Mouse (Mus musculus) midbrain, embryonic 15.5 days (tissue): ENCODE data around the gene Saysd1. TPM values are rescaled to one million over a fixed set of nuclear protein-coding genes. Genes with fewer than 3 reads are reported as not detected.
"Not testable (repeated sequence)": the region's sequence is repeated elsewhere in the genome, so short reads cannot be mapped to it uniquely, and the experiment has no call there.

Source experiments
- ATAC-seq: fragments of 200-750 bp; cut with Nextera tagmentation; replicated peaks from 2 replicates; pipeline ENCODE4 v1.8.0; 2017; ENCODE audit warnings: moderate TSS enrichment
- H3K27ac ChIP-seq: fragments of 300-500 bp; sonication (generic); 2 replicates; pipeline ENCODE4 v1.5.1; 2015; ENCODE audit warnings: mild to moderate bottlenecking, inconsistent platforms
- H3K27me3 ChIP-seq: fragments of 300-500 bp; sonication (generic); replicated peaks from 2 replicates; pipeline ENCODE4 v1.6.1; 2015; ENCODE audit warnings: inconsistent platforms
- H3K36me3 ChIP-seq: fragments of 300-500 bp; sonication (generic); replicated peaks from 2 replicates; pipeline ENCODE4 v1.6.1; 2015; ENCODE audit warnings: inconsistent platforms
- H3K4me1 ChIP-seq: fragments of 300-500 bp; sonication (generic); 2 replicates; pipeline ENCODE4 v1.6.1; 2015; ENCODE audit warnings: inconsistent platforms
- H3K4me2 ChIP-seq: fragments of 300-500 bp; sonication (generic); 2 replicates; pipeline ENCODE4 v1.6.1; 2015; ENCODE audit warnings: inconsistent platforms, mild to moderate bottlenecking, moderate library complexity
- H3K4me3 ChIP-seq: fragments of 300-500 bp; sonication (generic); 2 replicates; pipeline ENCODE4 v1.5.1; 2015; ENCODE audit warnings: mild to moderate bottlenecking, inconsistent platforms
- H3K9ac ChIP-seq: fragments of 300-500 bp; sonication (generic); 2 replicates; pipeline ENCODE4 v1.6.1; 2015; ENCODE audit warnings: mild to moderate bottlenecking, inconsistent platforms
- H3K9me3 ChIP-seq: fragments of 300-500 bp; sonication (generic); 2 replicates; pipeline ENCODE4 v1.6.1; 2016; ENCODE audit warnings: inconsistent platforms
- WGBS: fragments of 180-500 bp; shearing (Covaris S2); methylation state at CpG from one replicate; pipeline ENCODE4 v1.1.7; 2015; ENCODE audit warnings: mixed read lengths; 5-methylcytosine and 5-hydroxymethylcytosine counted together
- polyA plus RNA-seq: library from polyadenylated mRNA; unstranded; fragments of >200 nt; fragmentation: Nextera tagmentation; extraction: Ambion mirVana; gene quantifications from 2 replicates; pipeline ENCODE4 v1.2.1, GENCODE M21; 2015

Gene Saysd1
- polyA plus RNA-seq, 1 experiment from 2014 or later = 12.6 TPM

DNA sequence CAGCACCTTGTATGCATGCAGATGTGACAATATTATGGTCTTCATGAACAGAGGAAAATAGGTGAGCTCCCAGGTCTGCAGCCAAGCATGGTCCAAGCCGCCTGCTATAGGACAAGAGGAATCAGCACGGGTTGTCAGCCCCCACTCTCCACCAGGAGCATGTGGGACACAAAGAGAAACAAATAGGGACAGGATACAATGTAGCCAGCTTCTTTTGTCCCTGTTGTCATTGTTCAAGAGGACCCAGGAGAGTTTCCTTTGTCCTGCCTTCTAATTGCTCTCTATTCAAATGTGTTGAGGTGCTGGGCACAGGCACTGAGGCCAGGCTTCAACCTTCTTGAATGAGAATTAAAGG lies 89.9 kb downstream of the Saysd1 start:
- H3K9me3 ChIP-seq = no peaks in the 10 kb centered on the region
- H3K27me3 ChIP-seq = no peaks in the 10 kb centered on the region
- H3K9ac ChIP-seq = no peak overlapping the region
- WGBS = 11% methylated on average over 2 of the region's 2 CpGs
- no peaks in the 10 kb centered on the region for H3K36me3 ChIP-seq
- peaks cover 17% of the 10 kb centered on the region for H3K4me1 ChIP-seq
- H3K4me3 ChIP-seq = no peak overlapping the region
- H3K4me2 ChIP-seq = no peak overlapping the region
- peak; percentile 66 for ATAC-seq
- H3K27ac ChIP-seq = peak overlapping the region; percentile 82

DNA sequence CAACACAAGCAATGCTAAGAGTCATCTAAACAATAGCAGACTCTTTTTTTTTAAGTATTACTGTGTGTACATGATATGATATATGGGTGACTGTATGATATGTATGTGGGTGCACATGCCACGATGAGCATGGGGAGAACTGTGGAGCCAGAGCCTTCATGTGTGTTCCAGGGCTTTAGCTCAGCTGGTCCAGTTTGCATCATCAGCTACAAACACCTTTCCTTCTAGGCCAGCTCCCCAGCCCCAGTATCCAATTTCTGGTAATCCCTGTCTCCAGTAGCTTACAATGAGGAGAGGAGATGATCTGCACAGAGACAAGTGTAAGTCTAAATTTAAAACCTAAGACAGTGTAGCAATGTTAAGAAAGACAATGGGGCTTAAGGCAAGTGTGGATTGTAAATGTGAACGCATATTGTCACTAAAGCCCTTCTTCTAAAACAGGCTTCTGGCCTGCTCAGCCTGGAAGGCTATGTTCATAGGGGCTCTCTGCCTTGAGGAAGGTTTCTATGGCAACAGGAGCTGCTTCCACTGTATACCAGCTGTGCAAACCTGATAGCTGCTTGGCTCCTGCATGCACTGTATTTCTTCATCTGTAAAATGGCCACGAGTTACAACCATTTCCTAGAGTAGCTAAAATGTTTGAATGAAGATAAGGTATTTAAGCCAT lies 90.4 kb downstream of the Saysd1 start:
- H3K27me3 ChIP-seq = no peaks in the 10 kb centered on the region
- no peak overlapping the region for H3K4me2 ChIP-seq
- no peak overlapping the region for H3K4me3 ChIP-seq
- peak; percentile 99 for ATAC-seq
- 26% methylated on average over 3 of the region's 3 CpGs for WGBS
- H3K9ac ChIP-seq = no peak overlapping the region
- H3K9me3 ChIP-seq = no peaks in the 10 kb centered on the region
- H3K27ac ChIP-seq = peak overlapping the region; percentile 82
- no peaks in the 10 kb centered on the region for H3K36me3 ChIP-seq
- peaks cover 17% of the 10 kb centered on the region for H3K4me1 ChIP-seq

DNA sequence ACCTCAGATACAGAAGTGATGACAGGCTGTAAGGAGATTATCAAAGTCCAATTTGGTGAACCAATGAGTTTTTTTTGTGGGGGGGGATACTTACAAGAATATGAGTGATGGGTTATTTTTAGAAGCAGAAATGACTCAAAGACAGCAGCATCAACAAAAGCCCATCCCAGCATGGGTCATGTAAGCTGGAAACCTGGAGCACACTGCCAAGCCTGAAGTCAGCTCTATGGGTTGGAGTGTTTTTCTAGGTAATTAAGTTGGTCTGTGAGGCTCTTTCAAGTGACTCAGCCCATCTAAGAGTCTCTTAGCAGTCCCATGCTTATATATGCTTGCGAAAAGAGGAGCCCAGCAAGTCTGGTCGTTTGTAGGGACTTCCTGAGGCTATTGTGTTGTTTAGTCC lies 91.0 kb downstream of the Saysd1 start:
- ATAC-seq = 0 out of 2 replicates have a peak, but pooled peaks have one; percentile 18
- WGBS = 56% methylated on average over 2 of the region's 2 CpGs

DNA sequence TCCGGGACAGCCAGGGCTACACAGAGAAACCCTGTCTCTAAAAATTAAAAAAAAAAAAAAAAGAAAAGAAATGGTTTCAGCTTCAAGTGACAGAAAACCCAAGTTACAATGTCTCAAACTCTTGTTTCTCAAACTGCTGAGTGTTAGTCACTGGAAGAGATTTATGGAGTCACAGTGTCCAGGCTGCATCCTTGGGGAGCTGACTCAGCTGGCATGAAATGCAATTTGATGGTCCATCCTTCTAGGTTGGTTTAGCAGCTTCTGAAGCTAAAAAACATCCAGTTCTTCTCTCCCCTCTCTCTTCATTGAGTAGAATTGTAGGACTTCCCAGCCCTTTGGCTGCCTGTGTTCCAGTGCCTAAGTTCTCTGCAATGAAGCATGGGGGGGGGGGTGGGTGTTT lies 94.3 kb downstream of the Saysd1 start:
- no peak for ATAC-seq
- 100% methylated on average over 1 of the region's 1 CpGs for WGBS
- H3K27me3 ChIP-seq = no peaks in the 10 kb centered on the region
- peaks cover 17% of the 10 kb centered on the region for H3K4me1 ChIP-seq
- no peak overlapping the region for H3K27ac ChIP-seq
- H3K4me3 ChIP-seq = no peak overlapping the region
- no peaks in the 10 kb centered on the region for H3K36me3 ChIP-seq
- no peak overlapping the region for H3K4me2 ChIP-seq
- no peaks in the 10 kb centered on the region for H3K9me3 ChIP-seq
- H3K9ac ChIP-seq = no peak overlapping the region

More for the DNA sequence above, 91.0 kb downstream of the Saysd1 start:
- Histone ChIP-seq H3K4me3 (no peak overlapping the region), H3K4me2 (no peak overlapping the region), H3K9ac (no peak overlapping the region), H3K9me3 (no peaks in the 10 kb centered on the region), H3K36me3 (no peaks in the 10 kb centered on the region), H3K4me1 (peaks cover 17% of the 10 kb centered on the region), H3K27me3 (no peaks in the 10 kb centered on the region), H3K27ac (peak overlapping the region; percentile 82)

DNA sequence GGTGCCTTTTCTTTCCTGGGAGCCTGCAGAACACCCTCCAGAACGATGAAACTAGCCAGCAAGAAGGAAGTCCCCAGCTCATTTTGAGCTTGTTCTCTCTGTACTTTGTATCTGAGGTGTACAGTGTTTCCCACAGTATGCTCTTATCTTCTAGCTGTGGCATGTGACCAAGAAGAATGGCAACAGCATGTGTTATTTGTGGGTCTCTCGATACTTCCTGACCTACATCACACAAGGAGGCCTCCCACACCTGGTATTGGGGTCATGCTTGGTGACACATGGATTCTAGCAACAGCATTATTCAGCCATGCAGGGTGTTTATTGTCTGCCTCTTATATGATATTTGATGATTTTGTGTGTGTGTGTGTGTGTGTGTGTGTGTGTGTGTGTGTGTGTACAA lies 96.5 kb downstream of the Saysd1 start:
- H3K27me3 ChIP-seq = no peaks in the 10 kb centered on the region
- 86% methylated on average over 2 of the region's 2 CpGs for WGBS
- H3K4me3 ChIP-seq = no peak overlapping the region
- H3K9me3 ChIP-seq = no peaks in the 10 kb centered on the region
- no peak overlapping the region for H3K9ac ChIP-seq
- no peak overlapping the region for H3K4me2 ChIP-seq
- H3K27ac ChIP-seq = no peak overlapping the region
- H3K4me1 ChIP-seq = no peaks in the 10 kb centered on the region
- H3K36me3 ChIP-seq = no peaks in the 10 kb centered on the region
- ATAC-seq = no peak

DNA sequence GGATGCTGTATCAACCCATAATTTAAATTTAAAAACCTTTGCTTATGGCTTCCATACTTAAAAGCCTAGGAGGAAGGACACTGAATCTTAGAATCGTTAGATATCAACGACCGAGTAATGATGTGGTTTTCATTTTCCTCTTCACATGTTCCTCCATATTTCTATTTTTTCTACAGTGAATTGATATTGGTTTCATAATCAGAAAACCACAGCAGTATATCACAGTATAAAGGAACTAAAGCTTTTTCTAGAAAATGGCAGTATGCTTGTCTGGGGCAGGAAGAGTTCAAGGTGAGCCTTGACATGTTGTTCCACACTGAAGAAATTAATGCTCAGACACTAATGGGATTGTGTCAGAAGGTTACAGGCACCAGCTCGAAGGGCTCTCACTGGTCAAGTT lies 97.4 kb downstream of the Saysd1 start:
- 93% methylated on average over 4 of the region's 4 CpGs for WGBS
- no peak for ATAC-seq
- Histone ChIP-seq H3K4me3 (no peak overlapping the region), H3K9ac (no peak overlapping the region), H3K9me3 (no peaks in the 10 kb centered on the region), H3K27ac (no peak overlapping the region), H3K4me2 (no peak overlapping the region), H3K36me3 (no peaks in the 10 kb centered on the region), H3K27me3 (no peaks in the 10 kb centered on the region), H3K4me1 (no peaks in the 10 kb centered on the region)

DNA sequence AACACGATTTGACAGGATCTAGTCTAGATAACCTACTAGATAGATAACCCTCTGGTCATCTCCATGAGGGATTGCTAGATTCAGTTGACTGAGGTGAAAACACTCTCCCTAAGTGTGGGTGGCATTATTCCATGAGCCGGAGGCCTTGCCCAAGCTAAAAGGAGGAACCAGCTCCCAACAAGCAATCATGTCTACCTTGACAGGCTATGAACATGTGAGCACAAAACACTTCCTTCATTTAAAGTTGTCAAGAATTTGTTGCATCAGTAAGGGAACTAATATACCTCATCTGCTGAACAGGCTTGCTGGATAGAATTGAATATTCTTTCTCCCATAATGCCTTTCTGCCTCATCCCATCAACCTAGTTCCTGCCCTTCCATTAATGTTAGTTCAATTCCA lies 98.5 kb downstream of the Saysd1 start:
- no peak overlapping the region for H3K9ac ChIP-seq
- H3K27ac ChIP-seq = no peak overlapping the region
- H3K4me2 ChIP-seq = no peak overlapping the region
- no peaks in the 10 kb centered on the region for H3K4me1 ChIP-seq
- 96% methylated on average over 2 of the region's 2 CpGs for WGBS
- ATAC-seq = no peak
- H3K36me3 ChIP-seq = no peaks in the 10 kb centered on the region
- H3K4me3 ChIP-seq = no peak overlapping the region
- H3K27me3 ChIP-seq = no peaks in the 10 kb centered on the region
- H3K9me3 ChIP-seq = no peaks in the 10 kb centered on the region

DNA sequence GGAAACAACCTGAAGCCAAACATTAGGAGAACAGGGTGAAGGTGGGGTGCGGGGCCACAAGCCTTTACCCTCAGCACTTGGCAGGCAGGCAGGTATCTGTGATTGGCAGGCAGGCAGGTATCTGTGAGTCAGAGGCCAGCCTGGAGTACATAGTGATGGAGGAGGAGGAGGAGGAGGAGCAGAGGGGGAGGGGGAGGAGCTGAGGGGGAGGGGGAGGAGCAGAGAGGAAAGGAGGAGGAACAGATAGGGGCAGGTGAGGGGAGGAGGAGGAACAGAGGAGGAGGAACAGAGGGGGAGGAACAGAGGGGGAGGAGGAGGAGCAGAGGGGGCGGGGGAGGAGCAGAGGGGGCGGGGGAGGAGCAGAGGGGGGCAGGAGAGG lies 105.6 kb downstream of the Saysd1 start:
- no peaks in the 10 kb centered on the region for H3K36me3 ChIP-seq
- H3K9me3 ChIP-seq = no peaks in the 10 kb centered on the region
- 37% methylated on average over 3 of the region's 3 CpGs for WGBS
- no peak overlapping the region for H3K4me3 ChIP-seq
- no peak overlapping the region for H3K4me2 ChIP-seq
- no peak for ATAC-seq
- no peaks in the 10 kb centered on the region for H3K4me1 ChIP-seq
- no peak overlapping the region for H3K9ac ChIP-seq
- no peak overlapping the region for H3K27ac ChIP-seq
- no peaks in the 10 kb centered on the region for H3K27me3 ChIP-seq

DNA sequence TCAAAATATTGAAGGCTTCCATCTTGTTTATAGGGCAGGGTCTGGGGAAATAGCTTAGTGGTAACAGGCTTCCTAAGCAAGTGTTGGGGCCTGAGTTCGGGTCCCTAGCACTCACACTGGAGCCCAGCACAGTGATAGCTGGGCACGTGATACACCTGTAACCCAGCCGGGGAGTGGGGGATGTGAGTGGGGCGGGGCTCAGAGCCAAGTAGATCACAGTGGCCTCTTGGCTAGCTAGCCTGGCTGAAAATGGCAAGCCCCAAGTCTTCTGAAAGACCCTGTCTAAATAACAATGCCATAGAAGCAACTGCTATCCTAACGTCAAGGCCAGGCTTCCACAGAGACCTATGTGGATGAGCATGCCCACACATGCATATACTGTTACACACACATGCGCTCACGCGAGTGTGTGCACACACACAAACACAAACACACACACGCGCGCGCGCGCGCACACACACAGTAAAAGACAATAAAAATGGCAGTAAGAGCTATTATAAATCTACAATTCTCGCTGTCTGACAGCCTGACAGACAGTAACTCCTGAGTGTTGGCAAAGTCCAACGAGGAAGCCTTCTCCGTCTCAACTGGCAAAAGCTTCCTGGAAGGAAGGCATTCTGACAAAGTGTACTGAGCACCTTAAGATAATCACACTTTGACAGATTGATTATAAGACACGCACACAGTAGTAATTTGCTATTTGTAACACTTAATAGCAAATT lies 106.2 kb downstream of the Saysd1 start:
- no peaks in the 10 kb centered on the region for H3K4me1 ChIP-seq
- no peak for ATAC-seq

DNA sequence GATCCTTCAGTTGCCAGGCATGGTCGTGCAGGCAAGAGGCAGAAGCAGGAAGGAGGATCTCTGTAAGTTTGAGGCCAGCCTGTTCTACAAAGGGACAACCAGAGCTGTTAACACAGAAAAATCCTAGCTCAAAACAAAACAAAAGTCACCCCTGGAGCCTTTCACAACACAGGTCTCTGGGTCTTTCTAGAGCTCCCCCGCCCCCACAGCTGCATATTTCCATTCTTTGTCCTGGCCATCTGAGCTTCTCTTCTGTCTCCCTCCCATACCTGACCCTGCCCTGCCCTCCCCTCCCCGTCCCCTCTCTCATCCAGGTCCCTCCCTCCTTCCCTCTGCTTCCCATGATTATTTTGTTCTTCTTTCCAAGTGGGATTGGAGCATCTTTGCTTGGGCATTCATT lies 108.7 kb downstream of the Saysd1 start:
- Histone ChIP-seq H3K4me3 (no peak overlapping the region), H3K27me3 (no peaks in the 10 kb centered on the region), H3K9ac (no peak overlapping the region), H3K4me1 (no peaks in the 10 kb centered on the region), H3K27ac (no peak overlapping the region), H3K9me3 (no peaks in the 10 kb centered on the region), H3K4me2 (no peak overlapping the region), H3K36me3 (no peaks in the 10 kb centered on the region)
- 23% methylated on average over 3 of the region's 3 CpGs for WGBS
- no peak for ATAC-seq

More for the DNA sequence above, 106.2 kb downstream of the Saysd1 start:
- no peak overlapping the region for H3K4me3 ChIP-seq
- H3K9ac ChIP-seq = no peak overlapping the region
- no peaks in the 10 kb centered on the region for H3K36me3 ChIP-seq
- no peaks in the 10 kb centered on the region for H3K27me3 ChIP-seq
- 81% methylated on average over 19 of the region's 19 CpGs for WGBS
- H3K27ac ChIP-seq = no peak overlapping the region
- H3K9me3 ChIP-seq = no peaks in the 10 kb centered on the region
- H3K4me2 ChIP-seq = no peak overlapping the region

DNA sequence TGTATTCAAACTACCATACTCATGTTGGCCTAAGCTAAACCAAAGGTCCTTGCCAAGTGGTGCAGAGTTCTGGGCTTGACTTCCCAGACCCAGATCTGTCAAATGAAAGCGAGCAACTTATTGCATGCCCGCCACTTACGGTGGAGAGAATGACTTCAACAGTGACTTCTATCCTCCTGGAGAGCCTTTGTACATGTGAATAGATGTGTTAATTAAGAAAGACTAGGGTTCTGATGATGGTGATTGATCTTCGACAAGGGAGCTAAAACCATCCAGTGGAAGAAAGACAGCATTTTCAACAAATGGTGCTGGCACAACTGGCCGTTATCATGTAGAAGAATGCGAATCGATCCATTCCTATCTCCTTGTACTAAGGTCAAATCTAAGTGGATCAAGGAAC lies 110.9 kb downstream of the Saysd1 start:
- not testable (repeated sequence) for H3K27ac ChIP-seq, ATAC-seq, H3K4me2 ChIP-seq, H3K36me3 ChIP-seq, H3K4me3 ChIP-seq, H3K9ac ChIP-seq, H3K9me3 ChIP-seq, H3K27me3 ChIP-seq, H3K4me1 ChIP-seq
- 91% methylated on average over 7 of the region's 7 CpGs for WGBS
